Mouse (Mus musculus) MEL (cell line): ENCODE measurements around the gene Stambp. TPM values are rescaled to one million over a fixed set of nuclear protein-coding genes. Genes with fewer than 3 reads are reported as not detected.

Experiments used
- DNase-seq: peaks from one replicate; pipeline ENCODE4 v3.0.0; 2011; ENCODE audit warnings: low read depth, low spot score
- H3K27ac ChIP-seq: 2 replicates; pipeline ENCODE4 v1.5.1; 2012; ENCODE audit warnings: low read depth, mild to moderate bottlenecking, control low read depth, low read length, moderate library complexity; ENCODE audit not compliant: control insufficient read depth
- H3K27me3 ChIP-seq, 2 experiments: fragments of 150-350 bp in 1 of 2; sonication (generic) in 1 of 2; 2 replicates each; pipeline ENCODE4 v1.6.1; 2012; ENCODE audit warnings: low read length in 2 of 2, mild to moderate bottlenecking in 2 of 2, improper control_type of control experiment in 1 of 2, moderate library complexity in 1 of 2; ENCODE audit not compliant: insufficient read depth in 2 of 2, control insufficient read depth in 1 of 2
- H3K36me3 ChIP-seq, 2 experiments: 2 replicates each; pipeline ENCODE4 v1.6.1; 2012 to 2014; ENCODE audit warnings: low read length in 2 of 2, improper control_type of control experiment in 1 of 2, inconsistent platforms in 1 of 2, mild to moderate bottlenecking in 1 of 2; ENCODE audit not compliant: insufficient read depth in 2 of 2, control insufficient read depth in 1 of 2
- H3K4me1 ChIP-seq, 2 experiments: fragments of 150-350 bp in 1 of 2; sonication (generic) in 1 of 2; 2 replicates each; pipeline ENCODE4 v1.6.1; 2012; ENCODE audit warnings: low read length in 2 of 2, improper control_type of control experiment in 1 of 2, mild to moderate bottlenecking in 1 of 2; ENCODE audit not compliant: insufficient read depth in 2 of 2, control insufficient read depth in 1 of 2
- H3K4me3 ChIP-seq, 2 experiments: fragments of 150-350 bp in 1 of 2; sonication (generic) in 1 of 2; 2 replicates each; pipeline ENCODE4 v1.5.1; 2012; ENCODE audit warnings: low read depth in 2 of 2, low read length in 2 of 2, mild to moderate bottlenecking in 2 of 2, moderate library complexity in 2 of 2, control low read depth in 1 of 2, improper control_type of control experiment in 1 of 2; ENCODE audit not compliant: control insufficient read depth in 1 of 2, insufficient read depth in 1 of 2
- H3K79me2 ChIP-seq: 2 replicates; pipeline ENCODE4 v1.6.1; 2012; ENCODE audit warnings: mild to moderate bottlenecking, low read length, moderate library complexity; ENCODE audit not compliant: control insufficient read depth, poor library complexity, insufficient read depth
- H3K9ac ChIP-seq: 2 replicates; pipeline ENCODE4 v1.6.1; 2012; ENCODE audit warnings: low read depth, mild to moderate bottlenecking, control low read depth, low read length, moderate library complexity; ENCODE audit not compliant: control insufficient read depth, poor library complexity, severe bottlenecking
- H3K9me3 ChIP-seq: fragments of 150-350 bp; sonication (generic); replicated peaks from 2 replicates; pipeline ENCODE4 v1.6.1; 2012; ENCODE audit warnings: mild to moderate bottlenecking, low read length, improper control_type of control experiment, moderate library complexity; ENCODE audit not compliant: insufficient read depth
- CHD2 ChIP-seq: IDR thresholded peaks from 2 replicates; pipeline ENCODE4 v1.6.1; 2011; ENCODE audit warnings: low read length, improper control_type of control experiment
- E2F4 ChIP-seq: IDR thresholded peaks from 2 replicates; pipeline ENCODE4 v1.6.1; 2011; ENCODE audit warnings: low read depth, low read length, improper control_type of control experiment, borderline replicate concordance
- ELF1 ChIP-seq: IDR thresholded peaks from 2 replicates; pipeline ENCODE4 v1.6.1; 2014; ENCODE audit warnings: low read depth, mild to moderate bottlenecking, inconsistent platforms, low read length, improper control_type of control experiment, moderate library complexity
- GATA1 ChIP-seq: IDR thresholded peaks from 2 replicates; pipeline ENCODE4 v1.6.1; 2011; ENCODE audit warnings: low read depth, low read length, improper control_type of control experiment
- HCFC1 ChIP-seq: IDR thresholded peaks from 2 replicates; pipeline ENCODE4 v1.6.1; 2012; ENCODE audit warnings: low read depth, mild to moderate bottlenecking, inconsistent platforms, low read length, improper control_type of control experiment, moderate library complexity
- JUND ChIP-seq: IDR thresholded peaks from 2 replicates; pipeline ENCODE4 v1.6.1; 2011; ENCODE audit warnings: low read depth, mild to moderate bottlenecking, improper control_type of control experiment, low read length
- MAFK ChIP-seq: IDR thresholded peaks from 2 replicates; pipeline ENCODE4 v1.6.1; 2011; ENCODE audit warnings: low read depth, mild to moderate bottlenecking, low read length, improper control_type of control experiment, borderline replicate concordance
- MAX ChIP-seq: IDR thresholded peaks from 2 replicates; pipeline ENCODE4 v1.6.1; 2011; ENCODE audit warnings: low read length, improper control_type of control experiment
- MAZ ChIP-seq: IDR thresholded peaks from 2 replicates; pipeline ENCODE4 v1.6.1; 2012; ENCODE audit warnings: low read depth, mild to moderate bottlenecking, inconsistent platforms, low read length, improper control_type of control experiment
- MEF2A ChIP-seq: IDR thresholded peaks from 2 replicates; pipeline ENCODE4 v1.6.1; 2014; ENCODE audit warnings: low read depth, mild to moderate bottlenecking, inconsistent platforms, low read length, improper control_type of control experiment; ENCODE audit not compliant: poor library complexity, insufficient replicate concordance, severe bottlenecking; ENCODE audit errors: extremely low read depth
- MYB ChIP-seq: IDR thresholded peaks from 2 replicates; pipeline ENCODE4 v1.6.1; 2011; ENCODE audit warnings: mild to moderate bottlenecking, low read depth, low read length, improper control_type of control experiment
- NELFE ChIP-seq: IDR thresholded peaks from 2 replicates; pipeline ENCODE4 v1.6.1; 2011; ENCODE audit warnings: low read depth, low read length, improper control_type of control experiment
- NRF1 ChIP-seq: IDR thresholded peaks from 2 replicates; pipeline ENCODE4 v1.6.1; 2014; ENCODE audit warnings: low read depth, mild to moderate bottlenecking, inconsistent platforms, low read length, improper control_type of control experiment, moderate library complexity; ENCODE audit not compliant: poor library complexity, insufficient read depth, severe bottlenecking
- POLR2AphosphoS2 ChIP-seq: IDR thresholded peaks from 2 replicates; pipeline ENCODE4 v1.6.1; 2011; ENCODE audit warnings: low read length, improper control_type of control experiment
- POLR2AphosphoS5 ChIP-seq: IDR thresholded peaks from 2 replicates; pipeline ENCODE4 v1.6.1; 2012; ENCODE audit warnings: low read depth, borderline replicate concordance, mild to moderate bottlenecking, inconsistent platforms, low read length, moderate library complexity, mixed read lengths
- ZKSCAN1 ChIP-seq: IDR thresholded peaks from 2 replicates; pipeline ENCODE4 v1.6.1; 2012; ENCODE audit warnings: low read depth, mild to moderate bottlenecking, inconsistent platforms, low read length, improper control_type of control experiment, moderate library complexity
- polyA plus RNA-seq, 2 experiments: library from polyadenylated mRNA; stranded (reverse) in 1 of 2; unstranded in 1 of 2; fragments of >175 nt in 1 of 2; fragments of >200 nt in 1 of 2; gene quantifications; 2 replicates each; pipeline versions ENCODE4 v1.2.1 to v1.2.4; 2012; ENCODE audit warnings: low replicate concordance in 2 of 2, low read depth in 1 of 2; ENCODE audit not compliant: insufficient read length in 2 of 2, insufficient read depth in 1 of 2, missing spikeins in 1 of 2
- total RNA-seq: library from RNA; depleted of rRNA; stranded (reverse); fragments of 300-350 nt; gene quantifications from 2 replicates; pipeline ENCODE4 v1.2.3, GENCODE M21; 2012

Gene Stambp
- total and polyA plus RNA-seq, 3 experiments: 4.0 to 18.3 TPM; not detected in 1

GRCm38 (mm10) chr6:83499078-83499477 is 73.5 kb downstream of the Stambp start:
- Histone ChIP-seq H3K4me3 (no peak overlapping the region), H3K36me3 (no peaks in the 10 kb centered on the region), H3K27ac (no peak overlapping the region), H3K79me2 (no peaks in the 10 kb centered on the region), H3K4me1 (no peaks in the 10 kb centered on the region), H3K9me3 (no peaks in the 10 kb centered on the region), H3K9ac (no peak overlapping the region), H3K27me3 (no peaks in the 10 kb centered on the region)
- TF ChIP-seq MAX (no peak), NRF1 (no peak), MAZ (no peak), MYB (no peak), NELFE (no peak), ELF1 (no peak), MAFK (no peak), POLR2AphosphoS5 (no peak), ZKSCAN1 (no peak), GATA1 (no peak), JUND (no peak)
- DNase-seq: no peak

GRCm38 (mm10) chr6:83496753-83497710 is 75.5 kb downstream of the Stambp start:
- Histone ChIP-seq H3K4me3 (no peak overlapping the region), H3K9ac (no peak overlapping the region), H3K27me3 (no peaks in the 10 kb centered on the region), H3K9me3 (no peaks in the 10 kb centered on the region), H3K4me1 (no peaks in the 10 kb centered on the region), H3K27ac (no peak overlapping the region), H3K36me3 (no peaks in the 10 kb centered on the region; a peak in 1 of 4 replicates), H3K79me2 (no peaks in the 10 kb centered on the region)
- no peak for DNase-seq
- TF ChIP-seq GATA1: no peak
- no peak for TF ChIP-seq CHD2
- no peak for TF ChIP-seq ZKSCAN1
- no peak for TF ChIP-seq HCFC1
- no peak for TF ChIP-seq JUND
- no peak for TF ChIP-seq POLR2AphosphoS2
- TF ChIP-seq E2F4: no peak
- TF ChIP-seq MEF2A: no peak
